Mouse (Mus musculus) lung, adult 18-20 months (tissue): Measurements from ENCODE around the gene Mmgt1.
A peak's percentile ranks its signal among the peaks of the same experiment; 100 is the strongest.

ENCODE experiments used
- DNase-seq, 2 experiments: peaks; one replicate each; pipeline ENCODE4 v3.0.0; 2022; ENCODE audit warnings: mixed read lengths in 2 of 2

The Mmgt1 gene

GRCm38 (mm10) chrX:56597887-56598640 is at the start of gene Mmgt1:
Mmgt1 (minus strand) TSS chrX:56598069.
- DNase-seq = peak; percentile 96 to 97

DNA sequence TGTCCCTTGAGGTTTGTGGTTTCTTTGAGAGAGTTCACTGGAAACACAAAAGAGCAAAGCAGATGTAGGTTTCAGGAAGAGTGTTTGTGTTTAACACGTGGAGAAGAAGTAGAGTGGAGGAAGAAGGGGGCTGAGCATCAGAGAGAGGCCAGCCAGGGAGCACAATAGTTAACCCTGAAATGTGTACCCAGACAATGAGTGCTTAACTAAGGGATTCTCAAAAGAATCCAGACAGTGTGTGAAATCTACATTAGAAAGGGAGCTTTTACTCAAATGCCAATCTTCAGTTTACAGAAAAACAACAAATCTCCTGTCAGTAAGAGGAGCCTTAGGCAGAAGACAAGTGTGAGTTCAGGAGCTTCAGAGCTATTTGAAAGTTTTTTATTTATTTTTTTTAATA is 42.2 kb upstream of the Mmgt1 start:
- DNase-seq = no peak

GRCm38 (mm10) chrX:56636185-56636584 is 38.3 kb upstream of the Mmgt1 start:
- DNase-seq = no peak

- DNase-seq = no peak
These were observed 17.4 kb upstream of the Mmgt1 start for GRCm38 (mm10) chrX:56615236-56615635.

GRCm38 (mm10) chrX:56610318-56610694 is 12.4 kb upstream of the Mmgt1 start:
- no peak for DNase-seq

- DNase-seq = peak; percentile 80
These were observed 11.9 kb upstream of the Mmgt1 start, which contains the start of gene Slc9a6 for GRCm38 (mm10) chrX:56609623-56610317. Slc9a6 (plus strand) TSS chrX:56609757.

GRCm38 (mm10) chrX:56609285-56609622 is 11.4 kb upstream of the Mmgt1 start:
- DNase-seq = no peak

GRCm38 (mm10) chrX:56607032-56607710 is 9.3 kb upstream of the Mmgt1 start:
- DNase-seq = peak; percentile 11 to 32

GRCm38 (mm10) chrX:56606536-56606935 is 8.7 kb upstream of the Mmgt1 start:
- DNase-seq = no peak

DNA sequence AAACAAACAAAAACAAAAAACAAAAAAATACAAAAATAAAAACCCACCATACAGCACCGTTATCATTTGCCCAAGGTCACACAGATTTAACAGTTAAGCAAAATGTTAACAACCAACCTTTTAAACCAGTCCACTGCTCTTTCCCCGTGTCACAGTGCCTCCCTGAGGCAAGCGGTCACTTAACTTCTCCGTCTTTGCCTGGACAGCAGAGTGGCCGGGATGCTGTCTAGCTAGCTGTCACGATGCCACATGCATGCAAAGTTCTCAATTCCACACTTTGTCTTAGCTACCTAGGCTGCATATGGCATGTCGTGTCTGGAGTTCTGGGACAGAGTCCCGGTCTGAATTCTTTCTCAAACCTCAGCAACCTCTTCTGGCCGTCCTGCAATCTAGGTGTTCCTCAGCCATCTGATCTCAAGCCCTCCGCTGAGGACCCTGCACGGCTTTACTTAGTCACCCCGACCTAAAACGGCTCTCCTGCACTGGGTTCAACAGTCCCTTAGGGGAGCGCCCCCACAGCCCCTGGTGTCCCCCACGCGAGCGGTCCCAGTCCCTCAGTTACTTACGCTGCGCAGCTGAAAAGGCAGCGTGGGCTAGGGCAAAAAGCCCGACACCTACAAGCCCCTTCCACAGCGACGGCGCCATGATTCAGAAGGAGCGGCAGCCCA is 516 bp downstream of the Mmgt1 start:
- DNase-seq = peak; percentile 4 to 29

- no peak for DNase-seq
These were observed 19.7 kb downstream of the Mmgt1 start for GRCm38 (mm10) chrX:56578200-56578599.

DNA sequence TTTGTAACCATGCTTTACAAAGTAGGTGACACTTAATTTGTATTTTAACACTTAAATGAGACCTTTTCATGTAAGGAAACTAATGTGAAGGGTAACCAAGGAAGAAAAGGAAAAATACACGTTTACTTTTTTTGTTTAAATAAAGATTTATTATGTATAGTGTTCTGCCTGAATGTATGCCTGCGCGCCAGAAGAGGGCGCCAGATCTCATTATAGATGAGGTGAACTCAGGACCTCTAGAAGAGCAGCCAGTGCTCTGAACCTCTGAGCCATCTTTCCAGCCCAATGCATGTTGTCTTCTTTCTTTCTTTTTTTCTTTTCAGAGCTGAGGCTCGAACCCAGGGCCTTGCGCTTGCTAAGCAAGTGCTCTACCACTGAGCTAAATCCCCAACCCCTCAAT is 25.4 kb downstream of the Mmgt1 start:
- peak; percentile 3 to 5 for DNase-seq

DNA sequence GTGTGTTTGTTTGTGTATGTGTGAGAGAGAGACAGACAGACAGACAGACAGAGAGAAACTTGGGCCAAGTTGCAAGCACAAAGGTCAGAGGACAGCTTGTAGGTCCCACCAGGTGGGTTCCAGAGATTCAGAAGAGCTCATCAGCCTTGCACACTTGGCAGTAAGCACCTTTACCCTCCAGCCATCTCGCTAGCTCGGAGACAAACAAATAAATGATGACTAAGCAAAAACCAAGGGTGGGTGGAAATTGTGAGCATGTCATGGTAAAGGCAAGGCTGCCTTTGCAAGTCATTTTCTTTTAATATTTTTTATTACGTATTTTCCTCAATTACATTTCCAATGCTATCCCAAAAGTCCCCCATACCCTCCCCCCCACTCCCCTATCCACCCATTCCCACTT is 44.3 kb downstream of the Mmgt1 start:
- DNase-seq = no peak

GRCm38 (mm10) chrX:56549506-56549905 is 48.4 kb downstream of the Mmgt1 start, which contains the start of gene Gm648:
Gm648 (minus strand) TSS chrX:56549606.
- DNase-seq = no peak

DNA sequence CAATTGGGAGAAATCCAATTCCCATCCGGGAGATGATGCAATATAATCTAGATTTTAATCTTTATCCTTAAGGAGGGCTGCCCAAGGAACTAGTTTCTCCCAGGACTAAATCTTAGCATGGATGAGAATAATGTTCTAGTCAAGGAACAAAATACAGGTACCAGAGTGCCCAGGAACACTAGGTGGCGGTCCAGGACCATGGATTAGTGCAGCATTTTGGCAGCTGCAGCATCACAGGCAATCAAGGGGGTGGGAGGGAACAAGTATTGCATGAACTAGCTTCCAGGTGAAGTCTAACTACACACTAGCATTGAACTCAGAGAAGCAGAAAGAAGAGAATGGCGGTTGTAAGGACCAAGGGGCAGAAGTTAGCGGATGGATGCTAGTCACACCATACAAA is 60.7 kb downstream of the Mmgt1 start:
- DNase-seq = peak; percentile 2 to 3
